Comparison of ENCODE assay signal across 25 mouse cellular contexts in the genomic region with DNA sequence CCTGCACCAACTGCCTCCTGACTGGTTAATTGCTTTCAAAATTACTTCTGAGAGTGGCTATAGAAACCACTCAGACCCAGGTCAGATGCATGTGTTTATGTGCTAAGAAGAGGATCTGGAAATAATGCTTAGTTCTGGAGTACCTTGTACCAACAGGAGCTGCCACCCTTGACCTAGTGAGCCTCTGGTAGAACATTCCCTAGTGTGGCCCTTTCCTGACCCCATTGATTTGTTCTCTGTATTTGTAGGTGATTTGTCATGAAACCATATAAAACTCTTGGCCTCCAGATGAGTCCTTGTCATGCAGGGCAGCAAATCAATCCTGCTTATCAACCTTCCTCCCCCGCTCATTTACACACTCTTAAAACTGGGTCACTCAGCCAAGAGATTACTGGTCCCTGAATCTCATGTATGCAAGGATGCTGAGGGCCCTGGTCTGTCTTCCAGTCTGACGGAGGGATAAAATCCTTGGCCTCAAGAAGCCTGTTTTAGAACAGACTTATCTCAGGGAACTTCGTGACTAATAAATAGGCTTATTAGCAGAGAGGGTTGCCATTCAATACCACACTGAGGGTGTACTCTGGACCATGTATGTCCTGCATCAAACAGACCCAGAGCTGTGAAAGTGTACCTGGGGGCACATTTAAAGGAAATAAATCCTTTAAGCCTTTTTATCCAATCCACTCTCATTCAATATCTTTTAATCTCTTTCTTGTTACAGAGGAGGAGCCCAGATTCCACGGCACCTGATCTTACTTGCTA. TPM values are rescaled to one million over a fixed set of nuclear protein-coding genes. Genes with fewer than 3 reads are reported as not detected.
"Had no signal": no experiment of that assay in that cellular context is flagged by ENCODE, and none has a peak within 500 bp of the region (broad histone marks: within the 10 kb centered on the region; RNA-seq: fewer than 3 reads in every experiment).

No protein-coding gene starts in this region.

- H3K36me3 ChIP-seq: limb, embryonic 10.5 days; neural tube, embryonic 12.5 days had no signal

- H3K9me3 ChIP-seq: limb, embryonic 10.5 days; neural tube, embryonic 12.5 days had no signal

- H3K27ac ChIP-seq: limb, embryonic 10.5 days; liver, embryonic 14.5 days; neural tube, embryonic 12.5 days had no signal

- H3K4me1 ChIP-seq: limb, embryonic 10.5 days; neural tube, embryonic 12.5 days had no signal

- DNase-seq: kidney, adult 8-10 months; kidney, postnatal 25 days; lung, adult 2 months; lung, postnatal 36 days; midbrain, embryonic 14.5 days; right cerebral cortex, postnatal 14 days; thymus, postnatal 36 days had no signal

- ATAC-seq: hindbrain, embryonic 16.5 days; inflammation-experienced regulatory T-cells, adult 6 months; lung, postnatal 0 days had no signal

- H3K4me3 ChIP-seq: limb, embryonic 10.5 days; neural tube, embryonic 12.5 days had no signal

- H3K9ac ChIP-seq: liver, embryonic 14.5 days; neural tube, embryonic 12.5 days had no signal

- H3K27me3 ChIP-seq: neural tube, embryonic 12.5 days had no signal

- H3K4me2 ChIP-seq: neural tube, embryonic 12.5 days had no signal

RNA-seq across cellular contexts. Expression of a gene that starts 5.3 kb away (rescaled TPM):
- total RNA-seq: layer of hippocampus, adult 18-20 months; layer of hippocampus, postnatal 10 days; left cerebral cortex, adult 18-20 months; left cerebral cortex, postnatal 14 days; megakaryocyte progenitor cell, adult 5-6 weeks; monocyte, adult 5-6 weeks; neutrophil, adult 5-6 weeks had no signal
- polyA plus RNA-seq: hindbrain, embryonic 16.5 days; inflammation-experienced regulatory T-cells, adult 6 months; limb, embryonic 10.5 days; midbrain, embryonic 14.5 days; small intestine, adult 2 months had no signal

RNA-seq across cellular contexts. Expression of a gene that starts 10.0 kb away (rescaled TPM):
- total RNA-seq: layer of hippocampus, adult 18-20 months; layer of hippocampus, postnatal 10 days; left cerebral cortex, adult 18-20 months; left cerebral cortex, postnatal 14 days; megakaryocyte progenitor cell, adult 5-6 weeks; monocyte, adult 5-6 weeks; neutrophil, adult 5-6 weeks had no signal
- polyA plus RNA-seq: hindbrain, embryonic 16.5 days; inflammation-experienced regulatory T-cells, adult 6 months; kidney, embryonic 16.5 days; limb, embryonic 10.5 days; limb, embryonic 14.5 days; liver, embryonic 14.5 days; lung, adult 2 months; lung, postnatal 0 days; midbrain, embryonic 14.5 days; neural tube, embryonic 12.5 days had no signal

RNA-seq across cellular contexts. Expression of a gene that starts 28.5 kb away (rescaled TPM):
- total RNA-seq: layer of hippocampus, adult 18-20 months; layer of hippocampus, postnatal 10 days; left cerebral cortex, adult 18-20 months; left cerebral cortex, postnatal 14 days; megakaryocyte progenitor cell, adult 5-6 weeks; monocyte, adult 5-6 weeks; neutrophil, adult 5-6 weeks had no signal
- polyA plus RNA-seq: hindbrain, embryonic 16.5 days; inflammation-experienced regulatory T-cells, adult 6 months; kidney, embryonic 16.5 days; limb, embryonic 10.5 days; limb, embryonic 14.5 days; liver, embryonic 14.5 days; lung, postnatal 0 days; midbrain, embryonic 14.5 days; neural tube, embryonic 12.5 days; small intestine, adult 2 months; thymus, postnatal 0 days had no signal

RNA-seq across cellular contexts. Expression of a gene that starts 42.6 kb away (rescaled TPM):
- total RNA-seq: layer of hippocampus, adult 18-20 months; layer of hippocampus, postnatal 10 days; left cerebral cortex, adult 18-20 months; left cerebral cortex, postnatal 14 days; megakaryocyte progenitor cell, adult 5-6 weeks; monocyte, adult 5-6 weeks; neutrophil, adult 5-6 weeks had no signal
- polyA plus RNA-seq: hindbrain, embryonic 16.5 days; inflammation-experienced regulatory T-cells, adult 6 months; kidney, embryonic 16.5 days; limb, embryonic 10.5 days; liver, embryonic 14.5 days; lung, adult 2 months; lung, postnatal 0 days; midbrain, embryonic 14.5 days; neural tube, embryonic 12.5 days; small intestine, adult 2 months; thymus, postnatal 0 days had no signal

RNA-seq across cellular contexts. Expression of a gene that starts 44.5 kb away (rescaled TPM):
- total RNA-seq: layer of hippocampus, adult 18-20 months; layer of hippocampus, postnatal 10 days; left cerebral cortex, adult 18-20 months; left cerebral cortex, postnatal 14 days; megakaryocyte progenitor cell, adult 5-6 weeks; monocyte, adult 5-6 weeks; neutrophil, adult 5-6 weeks had no signal
- polyA plus RNA-seq: hindbrain, embryonic 16.5 days; inflammation-experienced regulatory T-cells, adult 6 months; kidney, embryonic 16.5 days; limb, embryonic 10.5 days; limb, embryonic 14.5 days; liver, embryonic 14.5 days; lung, postnatal 0 days; midbrain, embryonic 14.5 days; neural tube, embryonic 12.5 days; small intestine, adult 2 months; testis, adult 2 months; thymus, postnatal 0 days had no signal
